Mouse (Mus musculus): ENCODE results near the gene Gabbr2.

Gene Gabbr2

GRCm38 (mm10) chr4:46766326-46766725 is 225.3 kb downstream of the Gabbr2 start:
- in situ Hi-C loops (cut with MboI, MseI): no loop called here

GRCm38 (mm10) chr4:46759838-46760237 is 231.8 kb downstream of the Gabbr2 start:
- in situ Hi-C loops (cut with MboI, MseI): no loop called here

GRCm38 (mm10) chr4:46758340-46759041 is 233.2 kb downstream of the Gabbr2 start:
- in situ Hi-C loops (cut with MboI, MseI): no loop called here

- in situ Hi-C loops (cut with MboI, MseI): no loop called here
These were observed 237.1 kb downstream of the Gabbr2 start for GRCm38 (mm10) chr4:46754407-46755194.

- in situ Hi-C loops (cut with MboI, MseI): no loop called here
These were observed 239.4 kb downstream of the Gabbr2 start for GRCm38 (mm10) chr4:46752306-46752705.

GRCm38 (mm10) chr4:46749015-46749414 is 242.7 kb downstream of the Gabbr2 start:
- in situ Hi-C loops (cut with MboI, MseI): no loop called here

- in situ Hi-C loops (cut with MboI, MseI): no loop called here
These were observed 244.5 kb downstream of the Gabbr2 start for GRCm38 (mm10) chr4:46747007-46747746.

- in situ Hi-C loops (cut with MboI, MseI): no loop called here
These were observed 246.1 kb downstream of the Gabbr2 start for GRCm38 (mm10) chr4:46745536-46745935.

- in situ Hi-C loops (cut with MboI, MseI): no loop called here
These were observed 247.0 kb downstream of the Gabbr2 start for GRCm38 (mm10) chr4:46744583-46745155.

GRCm38 (mm10) chr4:46742601-46743000 is 249.1 kb downstream of the Gabbr2 start:
- in situ Hi-C loops (cut with MboI, MseI): no loop called here

- in situ Hi-C loops (cut with MboI, MseI): loop anchor here (10.0 kb wide), 1 partner anchor 972 kb away; no protein-coding TSS in a partner anchor
These were observed 254.7 kb downstream of the Gabbr2 start for GRCm38 (mm10) chr4:46736910-46737511.

GRCm38 (mm10) chr4:46734906-46735305 is 256.8 kb downstream of the Gabbr2 start:
- in situ Hi-C loops (cut with MboI, MseI): loop anchor here (10.0 kb wide), 1 partner anchor 970 kb away; no protein-coding TSS in a partner anchor

- in situ Hi-C loops (cut with MboI, MseI): loop anchor here (10.0 kb wide), 1 partner anchor 967 kb away; no protein-coding TSS in a partner anchor
These were observed 260.1 kb downstream of the Gabbr2 start for GRCm38 (mm10) chr4:46731590-46731989.

GRCm38 (mm10) chr4:46729306-46730042 is 262.2 kb downstream of the Gabbr2 start:
- in situ Hi-C loops (cut with MboI, MseI): loop anchor here (10.0 kb wide), 1 partner anchor 965 kb away; no protein-coding TSS in a partner anchor

GRCm38 (mm10) chr4:46728231-46728630 is 263.4 kb downstream of the Gabbr2 start:
- in situ Hi-C loops (cut with MboI, MseI): no loop called here

GRCm38 (mm10) chr4:46727153-46727552 is 264.5 kb downstream of the Gabbr2 start:
- in situ Hi-C loops (cut with MboI, MseI): no loop called here

GRCm38 (mm10) chr4:46720821-46721557 is 270.7 kb downstream of the Gabbr2 start:
- in situ Hi-C loops (cut with MboI, MseI): no loop called here

GRCm38 (mm10) chr4:46720070-46720469 is 271.6 kb downstream of the Gabbr2 start:
- in situ Hi-C loops (cut with MboI, MseI): no loop called here

GRCm38 (mm10) chr4:46718624-46719023 is 273.0 kb downstream of the Gabbr2 start:
- in situ Hi-C loops (cut with MboI, MseI): no loop called here

GRCm38 (mm10) chr4:46717156-46717555 is 274.5 kb downstream of the Gabbr2 start:
- in situ Hi-C loops (cut with MboI, MseI): no loop called here
